Mouse (Mus musculus): ENCODE measurements at regions not wholly inside any gene's neighbourhood (a gene's known extent, or its start where the extent isn't known, plus 50 kb on each side); places are given as distances from the start of the nearest gene placed in this dataset.

GRCm38 (mm10) chr4:37647051-37647450 lies 695.5 kb upstream of the Lingo2 start:
- peak; percentile 39 for DNase-seq

More at GRCm38 (mm10) chr4:37647051-37647450, 695.5 kb upstream of the Lingo2 start:
- no peaks in the 10 kb centered on the region for H3K9me3 ChIP-seq (ENCODE audit: control insufficient read depth, low read length)
- no peaks in the 10 kb centered on the region for H3K27me3 ChIP-seq (ENCODE audit: control insufficient read depth, insufficient read depth, low read length)
- H3K36me3 ChIP-seq (ENCODE audit: control insufficient read depth, insufficient read depth, low read length) = no peaks in the 10 kb centered on the region
- WGBS = 40% methylated on average over 1 of the region's 1 CpGs
- ATAC-seq (ENCODE audit: low FRiP score, low TSS enrichment) = no peak
- no peaks in the 10 kb centered on the region for H3K4me1 ChIP-seq (ENCODE audit: control insufficient read depth, insufficient read depth, low read length)
- H3K27ac ChIP-seq (replicated peaks; ENCODE audit: low read depth, low read length) = no peak overlapping the region
- no peak overlapping the region for H3K4me3 ChIP-seq (replicated peaks; ENCODE audit: low read depth, low read length)
- no peak overlapping the region for H3K9ac ChIP-seq (replicated peaks; ENCODE audit: low read length)
- no peak overlapping the region for H3K4me2 ChIP-seq (ENCODE audit: low read length)

Measured in midbrain, embryonic 14.5 days (tissue).